Mouse (Mus musculus): Measurements from ENCODE around the gene Wwox.

- TF ChIP-seq CTCF (IDR thresholded peaks at IDR 0.05; ENCODE audit: extremely low read depth, insufficient read depth, low read length) (no peak), POLR2A (IDR thresholded peaks at IDR 0.05; ENCODE audit: extremely low read depth, insufficient read depth, low read length) (no peak)
Observed at GRCm38 (mm10) chr8:115243465-115244027, 804.1 kb downstream of the Wwox start.
